Mouse (Mus musculus) embryonic stem cell, embryonic (primary cell): ENCODE measurements around the gene Armc2.

ENCODE experiments used
- CTCF ChIA-PET, 4 experiments: fragments of 300-600 bp in 2 of 4; fragments of 350-600 bp in 2 of 4; sonication (Branson Sonifier 250); formaldehyde crosslinking; loops; one replicate each; lab custom pipeline; 2022; ENCODE audit warnings: inconsistent platforms in 2 of 4; lab: Charles Lee
- POLR2A ChIA-PET, 4 experiments: fragments of 300-600 bp in 2 of 4; fragments of 350-600 bp in 2 of 4; sonication (Branson Sonifier 250); formaldehyde crosslinking; loops; one replicate each; lab custom pipeline; 2022; ENCODE audit warnings: antibody characterized with exemption in 4 of 4, inconsistent platforms in 1 of 4; lab: Charles Lee

The Armc2 gene

GRCm38 (mm10) chr10:41901864-41902263, 116.4 kb downstream of the Armc2 start:
- CTCF ChIA-PET: no interaction called here
- POLR2A ChIA-PET: interaction anchor here in 1 of 4 experiments (0.6 to 3.4 kb wide), 5 partner anchors 9 to 362 kb away, joined by 3 to 12 read pairs (median 3); no protein-coding TSS in a partner anchor

DNA sequence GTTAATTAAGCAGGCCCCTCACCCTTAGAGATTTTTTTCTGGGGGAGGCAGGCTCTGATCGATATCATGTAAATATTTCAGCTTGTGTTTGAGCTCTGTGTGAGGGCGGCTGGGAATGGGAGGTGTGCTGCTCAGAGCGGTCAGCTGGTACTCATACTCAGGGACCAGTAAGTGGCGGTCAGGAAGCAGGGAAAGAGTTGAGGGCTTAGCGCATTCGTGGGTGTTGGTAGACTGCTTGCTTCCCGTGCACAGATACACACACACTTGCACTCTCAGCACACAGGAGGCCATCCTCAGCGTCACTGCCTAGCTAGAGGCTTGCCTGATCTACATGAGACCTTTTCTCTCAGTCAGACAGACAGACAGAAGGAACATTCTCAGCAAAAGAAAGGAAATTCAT, 116.8 kb downstream of the Armc2 start:
- CTCF ChIA-PET: no interaction called here
- POLR2A ChIA-PET: interaction anchor here in 1 of 4 experiments (0.6 to 3.4 kb wide), 4 partner anchors 10 to 362 kb away, joined by 3 to 12 read pairs (median 3); no protein-coding TSS in a partner anchor

DNA sequence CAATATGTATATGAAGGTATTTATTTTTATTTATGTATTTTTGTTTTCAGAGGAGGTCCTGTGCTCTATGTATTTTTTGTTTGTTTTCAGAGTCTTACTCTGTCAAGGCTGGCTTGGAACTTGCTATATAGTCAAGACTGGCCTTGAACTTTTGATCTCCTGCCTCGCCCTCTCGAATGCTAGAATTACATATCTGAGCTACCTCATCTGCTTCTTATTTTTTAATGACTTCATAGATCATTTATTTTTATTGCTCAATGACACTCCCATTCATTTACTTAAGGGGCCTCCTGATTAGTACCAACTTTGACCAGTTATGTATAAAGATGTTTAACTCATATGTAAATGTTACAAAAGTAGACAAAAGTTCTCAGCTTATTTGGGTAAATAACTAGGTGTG, 121.4 kb downstream of the Armc2 start:
- ChIA-PET CTCF (no interaction called here), POLR2A (interaction anchor here in 1 of 4 experiments (1.3 kb wide), 1 partner anchor 10 kb away, joined by 5 read pairs; no protein-coding TSS in a partner anchor)

DNA sequence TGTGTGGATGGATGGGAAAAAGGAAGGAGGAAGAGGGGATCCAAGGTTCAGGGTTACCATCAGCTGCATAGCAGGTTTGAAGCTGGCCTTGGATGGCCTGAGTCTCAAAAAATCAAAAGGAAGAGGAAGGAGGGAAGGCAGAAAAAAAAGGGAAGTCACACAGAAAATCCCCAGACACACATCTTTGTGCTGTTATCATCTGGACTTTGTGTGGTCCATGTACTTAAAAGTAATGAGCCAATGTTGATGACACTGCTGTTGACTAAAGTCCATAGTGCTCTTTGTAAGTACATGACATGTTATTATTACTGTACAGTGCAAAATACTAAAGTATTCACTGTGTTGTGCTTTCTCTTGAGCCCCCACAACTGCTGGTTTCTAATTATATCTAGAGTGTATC, 121.8 kb downstream of the Armc2 start:
- ChIA-PET POLR2A (no interaction called here), CTCF (interaction anchor here in 1 of 4 experiments (0.5 kb wide), 1 partner anchor 33 kb away, joined by 4 read pairs; no protein-coding TSS in a partner anchor)

DNA sequence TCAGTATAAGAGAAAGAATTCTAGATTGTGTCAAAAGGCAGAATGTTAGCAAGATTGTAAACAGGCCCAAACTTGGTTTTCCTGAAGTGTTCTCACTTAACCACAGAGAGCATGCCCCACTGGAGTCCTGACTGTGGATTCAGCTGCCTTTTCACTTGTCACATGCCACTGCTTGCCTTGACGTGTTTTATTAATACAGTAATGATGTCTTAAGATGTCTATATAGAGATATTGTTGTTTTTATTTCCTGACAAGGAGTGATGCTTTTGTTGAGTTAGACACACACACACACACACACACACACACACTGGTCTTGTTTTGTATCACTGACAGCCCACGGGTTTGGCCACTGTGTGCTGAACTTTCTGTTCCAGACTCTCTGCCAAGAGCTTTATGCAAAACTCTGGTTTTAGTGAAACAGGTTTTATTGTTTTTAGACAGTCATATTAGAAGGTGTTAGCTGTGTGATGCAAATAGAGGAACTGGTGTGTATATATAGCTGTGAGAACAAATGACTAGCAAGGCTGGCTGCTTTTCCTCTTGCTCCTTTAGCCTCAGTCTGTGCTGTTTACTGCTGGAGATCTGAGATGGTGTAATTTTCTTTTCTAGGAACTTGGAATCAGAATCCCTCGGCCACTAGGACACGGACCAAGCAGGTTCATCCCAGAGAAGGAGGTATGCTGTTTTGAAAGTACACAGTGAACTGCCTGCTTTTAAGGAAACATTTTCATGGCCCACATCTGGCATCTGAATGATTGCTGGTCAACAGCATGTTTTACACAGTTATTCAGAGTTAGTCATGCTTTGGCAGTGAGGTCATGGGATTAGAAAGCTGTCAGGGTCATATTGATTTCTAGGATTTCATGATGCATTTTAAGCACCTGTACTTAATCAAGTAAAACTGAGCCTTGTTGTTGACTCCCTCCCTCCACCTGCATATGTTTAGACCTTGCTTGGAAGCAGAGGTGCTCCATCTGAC, 124.5 kb downstream of the Armc2 start:
- ChIA-PET POLR2A (interaction anchor here in 2 of 4 experiments (0.6 to 1.4 kb wide), 3 partner anchors 8 to 371 kb away, joined by 3 to 4 read pairs (median 3); no protein-coding TSS in a partner anchor), CTCF (interaction anchor here in 2 of 4 experiments (0.6 to 1.0 kb wide), 2 partner anchors 64 to 215 kb away, joined by 3 read pairs; no protein-coding TSS in a partner anchor)

DNA sequence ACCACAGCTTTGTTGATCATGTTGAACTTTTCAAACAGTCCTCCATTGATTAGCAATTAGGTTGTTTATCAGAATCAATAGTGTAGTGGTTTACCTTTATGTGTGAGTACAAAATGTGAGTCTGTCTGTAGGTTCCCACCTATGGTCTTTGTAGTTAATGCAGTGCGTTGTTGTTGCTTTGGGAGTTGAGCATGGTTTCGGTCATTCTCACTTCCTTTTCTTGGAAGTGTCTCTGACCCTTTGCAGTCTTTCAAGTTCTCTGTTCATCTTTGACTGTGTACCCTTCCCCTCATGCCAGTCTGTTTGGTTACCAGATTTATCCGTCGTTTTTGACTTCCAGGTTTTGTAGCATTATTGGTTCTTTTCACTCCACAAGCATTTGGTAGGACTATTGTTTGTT, 126.9 kb downstream of the Armc2 start:
- CTCF ChIA-PET: interaction anchor here in 1 of 4 experiments (0.7 kb wide), 1 partner anchor 719 kb away, joined by 3 read pairs; no protein-coding TSS in a partner anchor
- POLR2A ChIA-PET: no interaction called here

DNA sequence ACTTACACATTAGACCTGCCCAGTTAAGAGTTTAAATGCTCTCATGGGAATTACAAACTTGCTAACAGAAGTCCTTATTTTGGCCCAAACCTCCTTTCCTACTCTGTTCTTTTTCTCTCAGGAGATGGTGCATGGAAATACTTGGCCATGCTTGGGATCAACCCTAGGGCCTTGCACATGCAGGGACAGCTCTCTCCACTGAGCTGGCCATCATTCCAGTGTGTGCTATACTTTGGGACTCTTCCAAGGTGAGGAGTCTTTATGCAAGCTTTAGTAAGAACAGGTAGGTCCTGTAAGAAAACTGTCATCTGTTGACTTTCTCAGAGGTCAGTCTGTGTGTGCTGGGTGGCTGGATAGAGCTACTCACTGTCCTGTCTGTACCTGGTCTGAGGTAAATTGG, 127.7 kb downstream of the Armc2 start:
- CTCF ChIA-PET: no interaction called here
- POLR2A ChIA-PET: interaction anchor here in 2 of 4 experiments (0.9 to 1.5 kb wide), 2 partner anchors 9 kb away, joined by 3 to 4 read pairs; no protein-coding TSS in a partner anchor

GRCm38 (mm10) chr10:41889566-41889965, 128.7 kb downstream of the Armc2 start:
- ChIA-PET CTCF (no interaction called here), POLR2A (interaction anchor here in 2 of 4 experiments (0.6 to 2.8 kb wide), 7 partner anchors 8 to 178 kb away, joined by 3 to 8 read pairs (median 4); no protein-coding TSS in a partner anchor)

- CTCF ChIA-PET: interaction anchor here in 2 of 4 experiments (0.6 to 0.8 kb wide), 2 partner anchors 403 to 453 kb away, joined by 3 read pairs; no protein-coding TSS in a partner anchor
- POLR2A ChIA-PET: interaction anchor here in 3 of 4 experiments (0.5 to 2.8 kb wide), 11 partner anchors 9 to 437 kb away, joined by 3 to 12 read pairs (median 5); no protein-coding TSS in a partner anchor
Measured at GRCm38 (mm10) chr10:41888365-41888941, 129.8 kb downstream of the Armc2 start.

GRCm38 (mm10) chr10:41887080-41887821, 131.0 kb downstream of the Armc2 start:
- ChIA-PET CTCF (interaction anchor here (0.5 to 1.5 kb wide), 9 partner anchors 35 to 404 kb away, joined by 3 to 4 read pairs (median 3); partner anchors contain the start of gene Cd164 (in 1 of the 4)), POLR2A (interaction anchor here in 3 of 4 experiments (0.7 to 2.8 kb wide), 27 partner anchors 9 to 793 kb away, joined by 3 to 12 read pairs (median 4); partner anchors contain the start of gene Cd164 (in 1 of the 3))

GRCm38 (mm10) chr10:41883741-41884575, 134.3 kb downstream of the Armc2 start:
- POLR2A ChIA-PET: interaction anchor here in 2 of 4 experiments (0.5 to 1.1 kb wide), 2 partner anchors 8 to 208 kb away, joined by 4 to 6 read pairs; no protein-coding TSS in a partner anchor
- CTCF ChIA-PET: no interaction called here

DNA sequence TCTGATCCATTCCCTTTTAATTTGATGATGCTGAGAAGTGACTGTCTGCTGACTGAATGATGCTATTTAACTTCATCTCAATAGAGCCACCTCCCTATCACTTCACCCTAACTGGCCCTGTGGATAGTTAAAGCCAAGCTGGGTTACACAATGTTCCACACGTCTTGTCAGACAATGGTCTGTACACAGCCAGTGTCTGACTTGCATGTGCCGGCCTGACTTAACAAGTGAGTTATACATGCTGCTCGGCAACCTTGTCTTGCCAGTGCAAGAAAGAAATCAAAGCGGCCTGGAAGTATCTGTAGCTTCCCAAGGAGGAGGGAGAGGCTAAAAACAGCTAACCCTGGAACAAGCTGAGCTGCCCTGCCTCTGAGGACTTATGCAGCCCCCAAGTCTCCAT, 136.8 kb downstream of the Armc2 start:
- ChIA-PET POLR2A (interaction anchor here in 2 of 4 experiments (1.1 to 1.5 kb wide), 5 partner anchors 9 to 50 kb away, joined by 3 to 4 read pairs (median 3); no protein-coding TSS in a partner anchor), CTCF (interaction anchor here in 1 of 4 experiments (0.5 to 0.6 kb wide), 2 partner anchors 446 to 885 kb away, joined by 3 to 4 read pairs; no protein-coding TSS in a partner anchor)

- CTCF ChIA-PET: interaction anchor here in 1 of 4 experiments (0.5 kb wide), 1 partner anchor 886 kb away, joined by 3 read pairs; no protein-coding TSS in a partner anchor
- POLR2A ChIA-PET: interaction anchor here in 1 of 4 experiments (1.2 to 1.5 kb wide), 4 partner anchors 10 to 50 kb away, joined by 3 to 4 read pairs (median 3); no protein-coding TSS in a partner anchor
Measured at GRCm38 (mm10) chr10:41880777-41881176, 137.5 kb downstream of the Armc2 start.

GRCm38 (mm10) chr10:41880206-41880605, 138.0 kb downstream of the Armc2 start:
- CTCF ChIA-PET: no interaction called here
- POLR2A ChIA-PET: no interaction called here

DNA sequence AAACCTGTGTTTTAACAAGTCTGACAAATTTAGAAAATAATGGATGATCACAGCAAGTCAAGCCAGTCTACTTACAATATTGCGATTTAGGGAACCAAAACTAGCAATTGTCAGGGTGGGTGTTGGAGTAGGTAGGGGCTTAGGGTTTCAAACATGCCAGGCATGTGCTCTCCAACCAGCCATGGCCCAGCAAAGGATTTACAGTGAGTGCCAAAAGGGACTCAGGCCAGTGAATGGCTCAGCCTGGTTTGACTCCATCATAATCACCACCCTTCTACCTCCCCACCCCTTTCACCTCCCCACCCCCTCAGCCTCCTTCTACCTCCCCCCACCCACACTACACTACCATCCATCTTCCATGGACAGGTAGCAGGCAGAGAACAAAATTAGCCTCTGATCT, 138.6 kb downstream of the Armc2 start:
- POLR2A ChIA-PET: interaction anchor here in 2 of 4 experiments (1.3 to 2.8 kb wide), 2 partner anchors 8 to 398 kb away, joined by 4 to 9 read pairs; no protein-coding TSS in a partner anchor
- CTCF ChIA-PET: interaction anchor here in 2 of 4 experiments (0.9 to 1.4 kb wide), 2 partner anchors 189 to 190 kb away, joined by 3 read pairs; no protein-coding TSS in a partner anchor

DNA sequence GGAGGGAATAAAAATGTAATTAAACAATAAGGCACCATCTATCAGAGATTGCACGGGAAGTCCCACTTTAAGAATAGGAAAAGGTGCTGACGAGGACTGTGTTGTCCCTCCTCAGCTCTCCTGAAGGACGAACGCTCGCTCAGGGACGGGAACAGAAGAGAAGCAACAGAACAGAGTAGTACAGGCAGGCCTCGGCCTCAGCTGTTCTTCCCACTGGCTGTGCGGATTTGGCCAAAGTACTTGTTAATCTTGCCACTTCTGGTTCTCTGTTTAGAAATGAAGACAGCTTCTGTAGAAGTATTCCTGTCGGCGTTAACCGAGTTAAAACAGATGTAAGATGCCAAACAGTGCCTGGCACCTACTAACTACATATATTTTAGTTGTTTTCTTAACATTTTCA, 139.9 kb downstream of the Armc2 start:
- CTCF ChIA-PET: interaction anchor here in 1 of 4 experiments (1.4 kb wide), 1 partner anchor 188 kb away, joined by 3 read pairs; no protein-coding TSS in a partner anchor
- POLR2A ChIA-PET: interaction anchor here in 2 of 4 experiments (0.9 to 2.8 kb wide), 3 partner anchors 9 to 75 kb away, joined by 3 to 9 read pairs (median 5); no protein-coding TSS in a partner anchor
